Mouse (Mus musculus) lung, embryonic 15.5 days (tissue): ENCODE results near the gene Pla2r1. TPM values are rescaled to one million over a fixed set of nuclear protein-coding genes. Genes with fewer than 3 reads are reported as not detected.

Experiments used
- polyA plus RNA-seq: library from polyadenylated mRNA; unstranded; fragments of >200 nt; fragmentation: Nextera tagmentation; extraction: Ambion mirVana; gene quantifications from 2 replicates; pipeline ENCODE4 v1.2.1, GENCODE M21; 2015

Gene Pla2r1
- polyA plus RNA-seq, 1 experiment from 2014 or later, result 3.2 TPM

Other genes starting within 250 kb of the Pla2r1 start
- gene Ly75, start 170.0 kb downstream of the Pla2r1 start, polyA plus RNA-seq, result 2.1 and 3.5 TPM in 2 replicates
- 6.4 and 7.3 TPM in 2 replicates for gene Itgb6, start 169.3 kb upstream of the Pla2r1 start, polyA plus RNA-seq